Mouse (Mus musculus) adrenal gland, adult 2 months (tissue): ENCODE results near the gene Tspan4. TPM values are rescaled to one million over a fixed set of nuclear protein-coding genes. Genes with fewer than 3 reads are reported as not detected.

Experiments
- DNase-seq: peaks from one replicate; pipeline ENCODE4 v3.0.0; 2021
- polyA plus RNA-seq: library from polyadenylated mRNA; depleted of rRNA; stranded (reverse); fragments of >200 nt; gene quantifications from 2 replicates; pipeline ENCODE4 v1.2.3, GENCODE M21; 2012
- total RNA-seq, 2 experiments: library from RNA; stranded (reverse); gene quantifications; 2 replicates each; pipeline ENCODE4 v1.2.3; 2021

The Tspan4 gene
- total and polyA plus RNA-seq, 3 experiments, result 47.8 to 256 (median 125) TPM

GRCm38 (mm10) chr7:141460391-141461113 is 14.5 kb upstream of the Tspan4 start, which contains the start of gene Cracr2b:
Cracr2b (plus strand) TSS chr7:141461094.
- DNase-seq, result peak; percentile 36

- peak; percentile 44 for DNase-seq
Observed at GRCm38 (mm10) chr7:141461521-141462332, 13.3 kb upstream of the Tspan4 start.

GRCm38 (mm10) chr7:141462333-141462821 is 12.7 kb upstream of the Tspan4 start:
- peak; percentile 41 for DNase-seq

GRCm38 (mm10) chr7:141463824-141464602 is 11.0 kb upstream of the Tspan4 start:
- peak; percentile 80 for DNase-seq

- peak; percentile 26 for DNase-seq
Observed at GRCm38 (mm10) chr7:141464603-141465201, 10.3 kb upstream of the Tspan4 start.

GRCm38 (mm10) chr7:141465388-141466044 is 9.5 kb upstream of the Tspan4 start:
- DNase-seq, result no peak

GRCm38 (mm10) chr7:141466045-141466394 is 9.0 kb upstream of the Tspan4 start:
- DNase-seq, result peak; percentile 65

- no peak for DNase-seq
Observed at GRCm38 (mm10) chr7:141466607-141467148, 8.4 kb upstream of the Tspan4 start.

GRCm38 (mm10) chr7:141467230-141468030 is 7.6 kb upstream of the Tspan4 start, which contains the start of gene Cd151:
Cd151 (plus strand) TSS chr7:141467392.
- DNase-seq, result peak; percentile 95

GRCm38 (mm10) chr7:141468164-141468521 is 6.9 kb upstream of the Tspan4 start:
- peak; percentile 67 for DNase-seq

- DNase-seq, result peak; percentile 89
Observed at GRCm38 (mm10) chr7:141468522-141469211, 6.4 kb upstream of the Tspan4 start.

- no peak for DNase-seq
Observed at GRCm38 (mm10) chr7:141469352-141469751, 5.7 kb upstream of the Tspan4 start.

GRCm38 (mm10) chr7:141469901-141470636 is 5.0 kb upstream of the Tspan4 start:
- peak; percentile 33 for DNase-seq

GRCm38 (mm10) chr7:141470637-141470944 is 4.4 kb upstream of the Tspan4 start:
- no peak for DNase-seq

- DNase-seq, result no peak
Observed at GRCm38 (mm10) chr7:141471236-141471635, 3.8 kb upstream of the Tspan4 start.

GRCm38 (mm10) chr7:141472226-141472625 is 2.8 kb upstream of the Tspan4 start:
- peak; percentile 68 for DNase-seq

- peak; percentile 26 for DNase-seq
Observed at GRCm38 (mm10) chr7:141472763-141473162, 2.3 kb upstream of the Tspan4 start.

GRCm38 (mm10) chr7:141474160-141474559 is 880 bp upstream of the Tspan4 start:
- DNase-seq, result peak; percentile 27

- DNase-seq, result no peak
Observed at GRCm38 (mm10) chr7:141475805-141476158, 742 bp downstream of the Tspan4 start.
